Mouse (Mus musculus): ENCODE data around the gene Trip13. TPM values are rescaled to one million over a fixed set of nuclear protein-coding genes. Genes with fewer than 3 reads are reported as not detected.

Trip13 gene
- total RNA-seq, 2 experiments from 2014 or later = 11.8 to 14.3 TPM

GRCm38 (mm10) chr13:73886601-73887000 is 51.0 kb downstream of the Trip13 start:
- no peak for DNase-seq

GRCm38 (mm10) chr13:73886066-73886465 is 51.5 kb downstream of the Trip13 start:
- peak; percentile 19 for DNase-seq

GRCm38 (mm10) chr13:73885656-73886055 is 51.9 kb downstream of the Trip13 start:
- peak; percentile 48 for DNase-seq

GRCm38 (mm10) chr13:73881347-73881746 is 56.2 kb downstream of the Trip13 start:
- DNase-seq = no peak

- peak; percentile 74 for DNase-seq
Observed at GRCm38 (mm10) chr13:73879824-73880223, 57.8 kb downstream of the Trip13 start.

- DNase-seq = no peak
Observed at GRCm38 (mm10) chr13:73872159-73872558, 65.4 kb downstream of the Trip13 start.

Small RNAs within 50 kb of the gene (microRNA-seq; reads per million reads assigned to microRNA genes)
- gene Gm25197 = 0 reads per million in 2 experiments

Other genes with a start within 250 kb of the Trip13 start
- not detected for gene Slc6a19, start 232.9 kb downstream of the Trip13 start, total RNA-seq (2021)
- gene Slc12a7, start 204.7 kb downstream of the Trip13 start, total RNA-seq (2021) = 100 to 1,000 TPM; 145 to 150 TPM
- gene Nkd2, start 90.2 kb downstream of the Trip13 start, total RNA-seq (2021) = 1 to 10 TPM; 9.2 to 9.7 TPM
- gene Brd9, start within 50 bp of the Trip13 start, total RNA-seq (2021) = 10 to 100 TPM; 39.3 to 41.8 TPM
- not detected for gene Zdhhc11, start 26.1 kb upstream of the Trip13 start, total RNA-seq (2021)
- gene Tppp, start 71.6 kb upstream of the Trip13 start, total RNA-seq (2021) = 10 to 100 TPM; 11.9 to 13.7 TPM
- 1 to 10 TPM; 7.2 to 9.0 TPM for gene Cep72, start 124.5 kb upstream of the Trip13 start, total RNA-seq (2021)
- gene Slc9a3, start 183.7 kb upstream of the Trip13 start, total RNA-seq (2021) = 1 to 10 TPM; 1.4 to 1.5 TPM

All from heart, postnatal 4 days (tissue).